Mouse (Mus musculus): ENCODE data around the gene Tbc1d10c. TPM values are rescaled to one million over a fixed set of nuclear protein-coding genes. Genes with fewer than 3 reads are reported as not detected.

Gene Tbc1d10c
- 71.5 to 178 TPM (median 83.5 TPM) in 3 replicates for total RNA-seq (2017)

DNA sequence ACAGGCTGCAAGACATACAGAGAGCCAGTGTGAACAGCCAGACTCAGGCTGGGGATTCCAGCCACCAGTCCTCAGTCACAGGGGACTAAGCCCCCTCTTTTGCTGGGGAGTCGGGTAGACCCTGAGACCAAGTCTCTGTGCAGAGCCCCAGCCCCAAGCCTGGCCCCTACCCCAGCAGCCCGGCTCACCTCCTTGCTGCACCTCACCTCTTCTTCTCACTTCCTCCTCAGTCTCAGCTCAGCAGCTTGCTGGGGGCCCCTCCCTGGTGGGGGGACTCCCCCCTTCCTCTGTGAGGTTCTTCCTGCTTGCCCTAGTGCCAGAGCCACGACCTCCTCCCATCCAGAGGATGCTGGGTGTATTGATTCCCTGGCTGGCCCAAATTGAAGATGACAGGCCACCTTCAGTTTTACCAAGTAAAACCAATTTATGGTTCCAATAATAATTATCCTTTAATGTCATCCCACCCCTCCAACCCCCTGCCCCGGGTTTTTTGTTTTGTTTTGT is at the start of gene Tbc1d10c:
Tbc1d10c (minus strand) TSS at position 454 of the 504 bp plus-strand sequence.
- ATAC-seq (replicated peaks; ENCODE audit: insufficient number of reproducible peaks, low FRiP score, low TSS enrichment, poor library complexity, severe bottlenecking): peak; percentile 63

DNA sequence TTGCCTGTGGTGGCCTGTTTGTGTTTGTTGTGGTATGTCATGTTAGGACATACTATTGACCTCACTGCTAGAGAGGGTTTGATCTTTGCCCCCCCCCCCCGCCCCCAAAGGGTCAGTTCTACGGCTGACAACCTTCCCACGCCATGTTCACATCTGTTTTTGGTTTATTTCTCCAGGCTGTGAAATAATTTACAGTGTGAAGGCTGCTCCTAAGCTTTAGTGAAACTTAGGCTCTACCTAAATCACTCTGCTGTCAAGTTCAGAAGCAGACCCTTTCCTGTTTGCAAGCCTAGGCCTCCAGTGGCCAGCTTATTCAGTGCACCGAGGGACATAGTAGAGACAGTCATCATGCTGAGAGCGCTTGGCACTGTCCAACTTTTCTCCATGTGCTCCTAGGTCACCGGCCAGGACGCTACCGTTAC is 49.2 kb upstream of the Tbc1d10c start:
- no peak for ATAC-seq (replicated peaks; ENCODE audit: insufficient number of reproducible peaks, low FRiP score, low TSS enrichment, poor library complexity, severe bottlenecking)

GRCm38 (mm10) chr19:4234548-4234947 is 43.5 kb upstream of the Tbc1d10c start:
- ATAC-seq (replicated peaks; ENCODE audit: insufficient number of reproducible peaks, low FRiP score, low TSS enrichment, poor library complexity, severe bottlenecking): no peak

DNA sequence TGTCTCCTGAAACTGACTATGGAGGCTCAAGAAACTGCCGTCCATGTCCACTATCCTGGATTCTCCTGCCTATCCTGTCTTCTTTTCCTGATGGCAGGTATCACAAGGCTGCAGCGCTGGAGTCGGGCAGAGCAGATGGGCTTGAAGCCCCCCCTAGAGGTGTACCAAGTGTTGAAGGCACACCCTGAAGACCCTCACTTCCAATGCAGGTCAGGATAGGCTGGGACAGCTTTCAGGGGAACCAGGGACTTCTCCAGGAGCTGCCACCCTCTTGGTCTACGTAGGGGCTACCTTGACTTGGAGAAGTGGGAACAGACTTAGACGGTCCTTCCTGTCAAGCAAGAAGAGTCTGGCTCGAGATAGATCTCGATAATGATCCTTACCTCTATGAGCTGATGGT is 41.6 kb upstream of the Tbc1d10c start:
- no peak for ATAC-seq (replicated peaks; ENCODE audit: insufficient number of reproducible peaks, low FRiP score, low TSS enrichment, poor library complexity, severe bottlenecking)

- peak; percentile 26 for ATAC-seq (replicated peaks; ENCODE audit: insufficient number of reproducible peaks, low FRiP score, low TSS enrichment, poor library complexity, severe bottlenecking)
Measured at GRCm38 (mm10) chr19:4232186-4232572, 41.1 kb upstream of the Tbc1d10c start.

DNA sequence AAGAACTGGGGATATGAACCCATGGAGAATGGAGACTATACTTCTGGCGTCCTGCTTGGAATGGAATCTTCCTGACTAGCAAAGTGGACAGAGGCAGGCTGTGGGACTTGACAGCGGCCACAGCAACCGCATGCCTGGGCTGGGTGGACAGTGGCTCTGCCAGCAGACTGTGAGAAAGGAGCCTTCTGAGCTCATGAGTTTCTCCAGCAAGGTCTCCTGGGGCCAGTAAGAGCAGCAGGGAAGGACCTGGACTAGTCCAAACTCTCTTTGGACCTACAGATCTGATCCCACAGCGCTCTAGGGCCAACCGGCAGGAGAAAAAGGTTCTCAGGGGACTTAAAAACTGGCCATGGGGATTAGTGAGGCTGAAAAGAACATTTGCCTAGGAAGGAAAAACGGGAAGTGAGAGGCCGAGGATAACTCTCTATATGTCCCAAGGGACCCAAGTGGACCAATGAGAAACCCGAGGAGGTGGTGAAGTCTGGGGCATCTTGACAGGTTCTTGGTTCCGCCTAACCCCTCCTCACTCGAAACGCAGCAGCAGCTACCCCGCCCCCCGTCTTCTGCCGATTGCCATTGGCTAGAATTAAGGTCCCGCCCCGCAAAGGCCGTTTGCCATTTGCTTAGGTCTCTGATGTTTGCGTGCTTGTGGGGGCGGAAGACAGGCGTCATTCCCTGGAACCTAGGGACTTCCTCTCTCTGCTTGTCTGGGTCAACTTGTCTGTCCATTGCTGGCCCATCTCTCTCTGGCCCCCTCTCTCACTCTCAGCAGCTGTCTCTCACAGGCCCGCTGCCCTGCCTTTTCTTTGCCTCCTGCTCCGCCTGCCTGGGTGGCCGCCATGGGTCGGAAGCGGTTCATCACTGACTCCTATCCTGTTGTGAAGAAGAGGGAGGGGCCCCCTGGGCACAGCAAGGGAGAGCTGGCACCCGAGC is 40.4 kb upstream of the Tbc1d10c start, which contains the start of gene Pold4:
Pold4 (plus strand) TSS at position 647 of the 933 bp plus-strand sequence.
- ATAC-seq (replicated peaks; ENCODE audit: insufficient number of reproducible peaks, low FRiP score, low TSS enrichment, poor library complexity, severe bottlenecking): peak; percentile 76

DNA sequence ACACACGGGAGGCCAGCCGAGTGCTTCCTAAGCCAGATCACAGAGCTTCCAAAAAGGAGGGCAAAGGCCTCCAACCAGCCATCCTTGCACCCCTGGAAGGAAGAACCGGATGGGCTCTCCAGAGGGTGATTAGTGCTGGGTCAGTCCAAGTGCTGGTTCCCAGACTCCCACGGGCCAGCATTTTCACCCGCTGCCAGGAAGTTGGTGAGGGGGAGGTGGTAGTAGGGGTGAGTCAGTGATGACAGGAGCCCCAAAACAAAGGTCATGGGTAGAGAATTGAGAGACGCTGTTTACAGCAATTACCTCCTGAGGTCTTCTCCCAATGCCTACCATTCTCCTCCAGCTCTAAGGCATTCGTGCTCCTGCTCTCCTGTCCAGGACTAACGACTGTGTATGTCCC is 39.3 kb upstream of the Tbc1d10c start:
- ATAC-seq (replicated peaks; ENCODE audit: insufficient number of reproducible peaks, low FRiP score, low TSS enrichment, poor library complexity, severe bottlenecking): no peak

GRCm38 (mm10) chr19:4229451-4230076 is 38.5 kb upstream of the Tbc1d10c start:
- ATAC-seq (replicated peaks; ENCODE audit: insufficient number of reproducible peaks, low FRiP score, low TSS enrichment, poor library complexity, severe bottlenecking): no peak

DNA sequence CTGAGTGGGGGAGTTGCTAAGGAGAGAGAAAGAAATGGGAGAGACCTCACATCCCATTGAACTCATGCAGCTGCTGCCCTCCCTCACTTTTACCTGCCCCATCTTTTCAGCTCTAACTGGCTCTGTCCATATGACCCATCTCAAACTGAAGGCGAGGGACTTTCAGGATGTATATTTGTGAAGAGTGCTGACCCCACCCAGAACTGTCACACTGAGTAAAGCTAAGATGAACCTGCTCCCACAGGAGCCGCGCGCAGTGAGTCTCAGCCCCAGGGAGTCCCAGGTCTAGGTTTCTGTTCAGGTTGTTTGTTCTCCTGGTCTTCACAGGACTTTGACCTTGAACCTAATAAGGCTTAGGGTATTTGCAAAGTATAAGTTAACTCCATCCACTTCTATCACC is 37.8 kb upstream of the Tbc1d10c start:
- ATAC-seq (replicated peaks; ENCODE audit: insufficient number of reproducible peaks, low FRiP score, low TSS enrichment, poor library complexity, severe bottlenecking): no peak

GRCm38 (mm10) chr19:4227894-4228678 is 37.0 kb upstream of the Tbc1d10c start:
- ATAC-seq (replicated peaks; ENCODE audit: insufficient number of reproducible peaks, low FRiP score, low TSS enrichment, poor library complexity, severe bottlenecking): peak; percentile 28

- ATAC-seq (replicated peaks; ENCODE audit: insufficient number of reproducible peaks, low FRiP score, low TSS enrichment, poor library complexity, severe bottlenecking): no peak
Measured at GRCm38 (mm10) chr19:4227446-4227845, 36.4 kb upstream of the Tbc1d10c start.

DNA sequence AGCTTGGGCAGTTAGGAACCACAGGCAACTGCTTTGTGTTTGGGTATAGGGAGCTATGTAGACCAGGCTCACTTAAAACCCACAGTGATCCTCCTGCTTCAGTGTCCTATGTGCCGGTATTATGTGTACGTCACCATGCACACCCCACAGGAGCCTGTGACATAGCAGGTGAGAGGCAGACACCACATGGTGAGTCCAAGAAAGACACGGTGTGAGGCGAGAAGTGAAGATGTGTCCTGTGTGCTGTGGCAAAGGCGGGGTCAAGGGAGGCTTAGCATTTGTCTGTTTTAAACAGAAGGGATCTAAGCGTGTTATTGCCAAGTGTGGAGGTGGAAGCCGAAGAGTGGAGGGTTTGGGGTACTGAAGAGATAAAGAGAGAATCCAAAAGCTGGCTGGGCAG is 35.7 kb upstream of the Tbc1d10c start:
- ATAC-seq (replicated peaks; ENCODE audit: insufficient number of reproducible peaks, low FRiP score, low TSS enrichment, poor library complexity, severe bottlenecking): no peak

GRCm38 (mm10) chr19:4222165-4222564 is 31.1 kb upstream of the Tbc1d10c start:
- ATAC-seq (replicated peaks; ENCODE audit: insufficient number of reproducible peaks, low FRiP score, low TSS enrichment, poor library complexity, severe bottlenecking): peak; percentile 42

- 0 out of 2 replicates have a peak, but pooled peaks have one; percentile 40 for ATAC-seq (replicated peaks; ENCODE audit: insufficient number of reproducible peaks, low FRiP score, low TSS enrichment, poor library complexity, severe bottlenecking)
Measured at GRCm38 (mm10) chr19:4220957-4221743, 30.1 kb upstream of the Tbc1d10c start.

DNA sequence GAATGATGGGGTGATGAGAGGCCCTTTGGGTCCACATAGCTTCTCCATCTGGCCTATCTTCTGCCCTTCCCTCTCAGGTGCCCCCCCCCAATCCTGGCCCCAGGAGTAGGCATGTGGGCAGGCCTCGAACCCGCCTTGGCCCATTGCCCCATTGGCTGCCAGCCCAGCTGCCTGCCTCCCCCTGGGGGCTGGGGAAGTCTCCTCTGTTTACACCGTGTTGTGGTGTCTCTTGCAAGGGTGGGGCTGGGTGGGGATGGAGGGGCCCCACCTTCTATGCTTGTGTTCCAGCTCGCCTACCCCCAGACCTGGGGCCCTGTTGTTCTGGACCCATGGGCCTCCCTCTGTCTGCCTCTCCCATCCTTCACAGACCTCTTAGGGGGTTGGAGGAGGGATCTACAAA is 29.3 kb upstream of the Tbc1d10c start:
- ATAC-seq (replicated peaks; ENCODE audit: insufficient number of reproducible peaks, low FRiP score, low TSS enrichment, poor library complexity, severe bottlenecking): no peak

GRCm38 (mm10) chr19:4219943-4220342 is 28.9 kb upstream of the Tbc1d10c start:
- ATAC-seq (replicated peaks; ENCODE audit: insufficient number of reproducible peaks, low FRiP score, low TSS enrichment, poor library complexity, severe bottlenecking): no peak

GRCm38 (mm10) chr19:4218784-4219183 is 27.7 kb upstream of the Tbc1d10c start:
- ATAC-seq (replicated peaks; ENCODE audit: insufficient number of reproducible peaks, low FRiP score, low TSS enrichment, poor library complexity, severe bottlenecking): no peak

- no peak for ATAC-seq (replicated peaks; ENCODE audit: insufficient number of reproducible peaks, low FRiP score, low TSS enrichment, poor library complexity, severe bottlenecking)
Measured at GRCm38 (mm10) chr19:4218293-4218692, 27.2 kb upstream of the Tbc1d10c start.

Data from monocyte, adult 5-6 weeks (primary cell).